Mouse (Mus musculus): ENCODE measurements at regions not wholly inside any gene's neighbourhood (a gene's known extent, or its start where the extent isn't known, plus 50 kb on each side); places are given as distances from the start of the nearest gene placed in this dataset.

- no peak for TF ChIP-seq POLR2A (IDR thresholded peaks at IDR 0.05; ENCODE audit: low read depth, low read length)
- TF ChIP-seq CTCF (conservative IDR thresholded peaks at IDR 0.05; ENCODE audit: insufficient read depth, insufficient read length, low read depth, low read length), result no peak
These were observed 298.1 kb upstream of the Prkd1 start for GRCm38 (mm10) chr12:50947035-50947434.

Data from kidney, adult 2 months (tissue).